Mouse (Mus musculus): ENCODE data around the gene Map3k7cl. TPM values are rescaled to one million over a fixed set of nuclear protein-coding genes. Genes with fewer than 3 reads are reported as not detected.

The Map3k7cl gene
- polyA plus RNA-seq, 1 experiment from 2014 or later, result not detected

DNA sequence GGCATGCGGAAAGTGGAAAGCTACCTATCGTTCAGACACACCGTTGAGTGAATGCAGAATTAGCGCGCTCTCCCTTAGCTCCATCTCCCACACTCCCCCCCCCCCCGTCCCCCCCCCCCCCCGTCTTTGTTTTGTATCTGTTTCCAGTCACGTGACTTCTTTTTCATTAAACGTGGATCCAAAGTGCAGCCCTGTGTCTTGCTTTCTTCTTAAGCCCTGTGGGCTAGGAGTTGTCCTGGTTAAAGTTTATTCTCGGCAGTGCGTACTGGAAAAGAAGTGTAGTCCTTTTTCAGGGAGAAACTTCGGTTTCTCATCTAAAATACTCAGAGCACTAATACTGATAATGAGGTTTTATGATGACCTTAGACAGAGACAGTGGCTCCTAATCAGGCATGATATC lies 42.0 kb downstream of the Map3k7cl start:
- no peak overlapping the region for H3K27ac ChIP-seq
- peaks cover 3% of the 10 kb centered on the region; the same call in 1 of the 2 replicates for H3K9me3 ChIP-seq (replicated peaks)
- no peak overlapping the region for H3K4me3 ChIP-seq
- H3K9ac ChIP-seq, result no peak overlapping the region
- peaks cover 12% of the 10 kb centered on the region; the same call in 1 of the 2 replicates for H3K4me1 ChIP-seq
- 80% methylated on average over 10 of the region's 12 CpGs for WGBS (ENCODE audit: insufficient replicate concordance)
- ATAC-seq, result no peak
- no peak overlapping the region for H3K4me2 ChIP-seq
- H3K27me3 ChIP-seq (replicated peaks), result no peaks in the 10 kb centered on the region
- no peaks in the 10 kb centered on the region for H3K36me3 ChIP-seq

DNA sequence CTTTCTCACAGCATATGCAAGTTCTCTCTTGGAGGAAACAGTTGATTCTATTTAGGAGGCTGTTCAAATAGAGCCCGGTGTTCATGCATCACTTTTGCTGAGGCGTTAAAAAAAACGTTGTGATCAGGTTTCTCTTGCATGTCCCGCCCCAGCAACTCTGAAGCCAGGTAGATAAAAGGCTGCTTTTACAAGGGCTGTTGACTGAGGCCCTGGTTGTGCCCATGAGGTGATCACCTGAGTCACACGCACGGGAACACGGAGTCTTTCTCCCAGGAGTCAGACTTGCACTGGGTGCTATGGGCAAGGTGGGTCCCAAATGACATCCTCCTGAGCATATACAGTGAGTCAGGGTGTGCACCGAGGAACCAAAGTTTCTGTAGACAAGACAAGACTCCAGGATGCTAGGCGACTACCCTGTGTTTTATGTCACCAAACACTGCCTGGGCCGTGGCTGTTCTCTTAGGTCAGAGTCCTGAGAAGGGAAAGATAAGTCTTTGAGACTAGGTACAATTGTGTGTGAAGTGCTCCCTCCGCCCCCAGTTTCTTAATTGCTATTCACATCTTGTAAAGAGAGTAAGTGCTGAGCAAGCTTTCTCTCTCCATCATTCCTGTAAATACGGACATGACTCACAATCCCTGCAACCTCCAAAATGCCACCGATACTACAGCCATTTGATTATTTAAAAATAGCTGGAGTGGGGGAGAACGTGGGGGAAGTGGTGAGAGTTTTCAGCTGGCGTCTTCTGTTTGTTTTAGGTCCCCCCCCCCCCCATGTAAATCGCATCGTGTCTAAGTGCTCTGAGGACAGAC lies 49.8 kb downstream of the Map3k7cl start:
- no peak for ATAC-seq
- H3K27me3 ChIP-seq (replicated peaks), result no peaks in the 10 kb centered on the region
- no peak overlapping the region for H3K4me3 ChIP-seq
- peaks cover 19% of the 10 kb centered on the region for H3K4me1 ChIP-seq
- no peaks in the 10 kb centered on the region for H3K9me3 ChIP-seq (replicated peaks)
- H3K36me3 ChIP-seq, result no peaks in the 10 kb centered on the region
- 58% methylated on average over 17 of the region's 17 CpGs for WGBS (ENCODE audit: insufficient replicate concordance)
- no peak overlapping the region for H3K9ac ChIP-seq
- no peak overlapping the region for H3K27ac ChIP-seq
- no peak overlapping the region for H3K4me2 ChIP-seq

DNA sequence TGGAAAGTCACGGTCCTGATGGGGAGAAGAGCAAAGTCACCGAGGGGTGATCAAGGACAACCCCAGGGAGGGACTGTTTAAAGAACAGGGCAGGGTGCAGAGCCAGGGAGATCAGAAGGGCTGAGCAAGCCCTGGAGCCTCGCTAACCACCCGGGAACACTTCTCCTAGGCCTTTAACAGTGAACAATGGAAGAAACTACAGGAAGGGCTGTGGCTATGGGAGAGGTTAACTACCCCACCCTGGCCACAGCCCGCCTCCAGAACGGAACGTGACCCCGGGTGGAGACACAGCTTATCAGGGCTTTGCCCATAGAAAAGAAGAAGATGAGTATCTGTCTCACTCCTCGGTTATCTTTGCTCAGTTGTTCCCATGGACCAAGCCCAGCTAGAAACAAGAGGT lies 50.9 kb downstream of the Map3k7cl start:
- no peaks in the 10 kb centered on the region for H3K36me3 ChIP-seq
- no peak for ATAC-seq
- H3K4me1 ChIP-seq, result peaks cover 14% of the 10 kb centered on the region; the same call in 1 of the 2 replicates
- no peak overlapping the region for H3K4me3 ChIP-seq
- H3K4me2 ChIP-seq, result no peak overlapping the region
- WGBS (ENCODE audit: insufficient replicate concordance), result 25% methylated on average over 9 of the region's 9 CpGs
- no peak overlapping the region for H3K27ac ChIP-seq
- no peaks in the 10 kb centered on the region for H3K27me3 ChIP-seq (replicated peaks)
- no peak overlapping the region for H3K9ac ChIP-seq
- no peaks in the 10 kb centered on the region for H3K9me3 ChIP-seq (replicated peaks)

DNA sequence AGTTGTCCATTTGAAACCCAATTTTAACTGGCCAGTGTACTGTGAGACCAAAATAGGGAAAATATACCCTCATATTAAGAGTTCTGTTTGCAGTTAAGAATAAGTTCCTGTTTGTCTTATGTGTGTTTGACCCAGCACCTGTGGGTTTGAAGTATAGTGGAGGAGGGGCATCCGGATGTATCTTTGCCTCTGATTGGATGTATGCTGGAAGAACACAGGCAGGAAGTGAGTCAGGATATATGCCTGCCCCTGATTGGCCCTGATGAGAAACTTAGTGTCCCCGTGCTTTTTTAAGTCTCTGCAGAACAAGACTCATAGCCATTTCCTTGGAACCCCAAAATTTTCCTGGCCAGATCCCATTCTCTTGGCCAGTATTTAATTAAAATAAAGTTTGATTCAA lies 51.8 kb downstream of the Map3k7cl start:
- H3K4me1 ChIP-seq, result peaks cover 14% of the 10 kb centered on the region; the same call in 1 of the 2 replicates
- 41% methylated on average over 2 of the region's 2 CpGs for WGBS (ENCODE audit: insufficient replicate concordance)
- no peaks in the 10 kb centered on the region for H3K36me3 ChIP-seq
- H3K4me2 ChIP-seq, result no peak overlapping the region
- no peak overlapping the region for H3K27ac ChIP-seq
- no peak overlapping the region for H3K4me3 ChIP-seq
- no peak for ATAC-seq
- H3K9me3 ChIP-seq (replicated peaks), result no peaks in the 10 kb centered on the region
- H3K9ac ChIP-seq, result no peak overlapping the region
- no peaks in the 10 kb centered on the region for H3K27me3 ChIP-seq (replicated peaks)

DNA sequence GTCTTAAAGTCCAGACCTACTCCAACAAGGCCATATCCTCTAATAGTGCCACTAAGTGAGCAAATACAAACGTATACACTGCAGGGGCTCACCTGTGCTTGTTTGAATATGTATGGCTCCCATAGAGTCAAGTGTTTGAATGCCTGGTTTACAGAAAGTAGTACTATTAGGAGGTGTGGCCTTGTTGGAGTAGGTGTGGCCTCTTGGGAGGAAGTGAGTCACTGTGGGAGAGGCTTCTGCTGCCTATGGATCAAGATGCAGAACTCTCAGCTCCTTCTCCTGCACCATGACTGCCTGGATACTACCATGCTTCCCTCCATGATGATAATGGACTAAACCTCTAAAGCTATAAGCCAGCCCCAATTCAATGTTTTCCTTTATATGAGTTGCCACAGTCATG lies 54.3 kb downstream of the Map3k7cl start:
- Histone ChIP-seq H3K4me3 (no peak overlapping the region), H3K4me2 (no peak overlapping the region), H3K9ac (no peak overlapping the region), H3K27me3 (replicated peaks) (no peaks in the 10 kb centered on the region), H3K9me3 (replicated peaks) (no peaks in the 10 kb centered on the region), H3K36me3 (no peaks in the 10 kb centered on the region), H3K4me1 (peaks cover 18% of the 10 kb centered on the region; the same call in 1 of the 2 replicates), H3K27ac (no peak overlapping the region)
- 71% methylated on average over 1 of the region's 1 CpGs for WGBS (ENCODE audit: insufficient replicate concordance)
- no peak for ATAC-seq

DNA sequence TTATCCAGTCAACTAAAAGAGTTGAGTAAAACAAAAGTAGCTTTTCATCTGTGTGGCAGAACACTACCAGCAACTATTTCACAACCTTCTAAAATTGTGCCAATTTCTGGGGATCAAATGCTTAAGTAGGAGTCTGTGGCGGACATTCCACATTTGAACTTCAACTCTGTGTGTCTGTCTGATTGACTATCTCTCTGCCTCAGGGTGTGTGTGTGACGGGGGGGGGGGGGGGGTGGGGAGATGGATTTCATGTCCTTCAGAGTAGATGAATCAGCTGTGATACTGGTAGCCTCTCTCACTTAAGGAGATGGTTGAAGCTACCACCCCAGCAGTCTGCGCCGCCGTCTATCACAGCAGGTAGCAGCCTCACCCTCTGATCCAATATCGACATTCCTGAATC lies 54.8 kb downstream of the Map3k7cl start:
- Histone ChIP-seq H3K36me3 (no peaks in the 10 kb centered on the region), H3K9ac (no peak overlapping the region), H3K27ac (no peak overlapping the region), H3K27me3 (replicated peaks) (no peaks in the 10 kb centered on the region), H3K4me3 (no peak overlapping the region), H3K4me2 (no peak overlapping the region), H3K9me3 (replicated peaks) (no peaks in the 10 kb centered on the region), H3K4me1 (peaks cover 18% of the 10 kb centered on the region; the same call in 1 of the 2 replicates)
- WGBS (ENCODE audit: insufficient replicate concordance), result 67% methylated on average over 6 of the region's 6 CpGs
- ATAC-seq, result peak; percentile 64

DNA sequence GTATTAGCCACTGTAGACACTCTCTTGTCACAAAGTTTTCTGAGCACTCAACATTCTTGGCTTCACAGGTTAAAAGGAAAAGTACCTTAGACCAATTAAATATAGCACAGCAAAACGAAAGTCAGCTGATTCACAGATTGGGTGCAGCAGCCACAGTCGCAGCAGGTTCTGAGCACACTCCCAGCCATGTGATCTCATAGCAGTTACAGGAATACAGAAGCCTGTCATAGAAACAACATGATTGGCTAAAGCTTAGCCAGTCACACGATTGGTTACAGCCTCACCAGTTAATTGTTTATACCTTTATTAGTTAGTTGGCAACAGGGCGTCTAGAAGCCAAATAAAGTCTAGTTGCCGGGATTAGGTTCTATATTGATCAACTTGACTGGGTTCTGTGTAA lies 57.0 kb downstream of the Map3k7cl start:
- no peak for ATAC-seq
- 71% methylated on average over 5 of the region's 5 CpGs for WGBS (ENCODE audit: insufficient replicate concordance)
- Histone ChIP-seq H3K36me3 (no peaks in the 10 kb centered on the region), H3K27me3 (replicated peaks) (no peaks in the 10 kb centered on the region), H3K4me2 (no peak overlapping the region), H3K9ac (no peak overlapping the region), H3K4me1 (peaks cover 12% of the 10 kb centered on the region; the same call in 1 of the 2 replicates), H3K9me3 (replicated peaks) (no peaks in the 10 kb centered on the region), H3K27ac (no peak overlapping the region), H3K4me3 (no peak overlapping the region)

DNA sequence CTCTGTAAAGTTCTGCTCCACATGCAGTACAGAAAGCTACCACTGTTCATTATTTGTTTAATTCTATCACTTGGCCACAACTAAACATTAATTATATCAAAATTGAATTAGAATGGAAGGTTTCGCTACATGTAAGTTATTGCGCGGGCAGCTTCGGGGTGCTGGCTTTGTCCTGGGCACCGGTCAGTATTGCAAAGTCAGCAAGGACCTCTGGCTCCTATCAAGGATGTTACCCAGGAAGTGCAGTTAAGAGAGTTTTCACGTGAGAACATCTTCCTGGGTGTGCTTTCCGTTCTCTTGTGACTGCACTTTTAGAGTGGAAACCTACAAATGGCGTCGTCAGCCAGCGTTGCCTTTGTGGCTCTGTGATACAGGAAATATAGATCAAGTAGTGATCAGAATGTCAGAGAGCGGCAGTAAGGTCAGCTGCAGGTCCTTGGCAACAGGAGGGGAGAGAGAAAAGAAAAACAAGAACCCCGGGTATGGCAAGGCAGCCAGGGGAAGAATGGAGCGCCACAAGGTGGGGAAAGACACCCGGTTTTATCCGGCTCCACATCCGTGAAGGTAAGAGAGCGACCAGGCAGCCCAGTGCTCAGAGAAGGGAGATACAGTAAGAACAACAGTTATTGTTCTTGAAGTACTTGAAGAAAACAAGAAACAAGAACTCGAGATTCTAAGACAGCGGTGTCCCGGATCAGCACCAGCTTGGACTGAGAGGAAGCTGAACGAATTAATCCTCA lies 57.6 kb downstream of the Map3k7cl start:
- Histone ChIP-seq H3K4me1 (peaks cover 12% of the 10 kb centered on the region; the same call in 1 of the 2 replicates), H3K9me3 (replicated peaks) (no peaks in the 10 kb centered on the region), H3K36me3 (no peaks in the 10 kb centered on the region), H3K4me3 (no peak overlapping the region), H3K4me2 (no peak overlapping the region), H3K27ac (no peak overlapping the region), H3K27me3 (replicated peaks) (no peaks in the 10 kb centered on the region), H3K9ac (no peak overlapping the region)
- WGBS (ENCODE audit: insufficient replicate concordance), result 74% methylated on average over 21 of the region's 21 CpGs
- no peak for ATAC-seq

DNA sequence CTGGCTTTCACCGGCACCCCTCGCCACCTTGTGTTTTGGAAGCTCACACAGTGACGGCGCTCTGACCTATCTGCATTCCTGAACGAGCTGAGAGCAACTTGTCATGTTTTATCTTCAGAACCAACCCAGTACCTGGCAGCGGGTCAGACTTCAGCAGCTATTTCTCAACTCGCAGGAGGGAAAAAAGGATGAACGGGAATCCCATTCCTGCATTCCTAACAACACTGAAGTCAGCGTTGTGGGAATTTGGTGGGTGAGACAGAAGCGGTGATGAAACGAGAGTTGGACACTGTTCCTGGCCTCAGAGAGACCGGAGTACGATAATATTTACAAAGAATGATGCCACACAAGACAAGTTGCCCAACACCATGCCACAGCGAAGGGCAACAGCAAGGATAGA lies 58.3 kb downstream of the Map3k7cl start:
- Histone ChIP-seq H3K27me3 (replicated peaks) (no peaks in the 10 kb centered on the region), H3K27ac (no peak overlapping the region), H3K4me2 (no peak overlapping the region), H3K9ac (no peak overlapping the region), H3K4me3 (no peak overlapping the region), H3K4me1 (peaks cover 12% of the 10 kb centered on the region; the same call in 1 of the 2 replicates), H3K36me3 (no peaks in the 10 kb centered on the region), H3K9me3 (replicated peaks) (no peaks in the 10 kb centered on the region)
- no peak for ATAC-seq
- 72% methylated on average over 14 of the region's 14 CpGs for WGBS (ENCODE audit: insufficient replicate concordance)

DNA sequence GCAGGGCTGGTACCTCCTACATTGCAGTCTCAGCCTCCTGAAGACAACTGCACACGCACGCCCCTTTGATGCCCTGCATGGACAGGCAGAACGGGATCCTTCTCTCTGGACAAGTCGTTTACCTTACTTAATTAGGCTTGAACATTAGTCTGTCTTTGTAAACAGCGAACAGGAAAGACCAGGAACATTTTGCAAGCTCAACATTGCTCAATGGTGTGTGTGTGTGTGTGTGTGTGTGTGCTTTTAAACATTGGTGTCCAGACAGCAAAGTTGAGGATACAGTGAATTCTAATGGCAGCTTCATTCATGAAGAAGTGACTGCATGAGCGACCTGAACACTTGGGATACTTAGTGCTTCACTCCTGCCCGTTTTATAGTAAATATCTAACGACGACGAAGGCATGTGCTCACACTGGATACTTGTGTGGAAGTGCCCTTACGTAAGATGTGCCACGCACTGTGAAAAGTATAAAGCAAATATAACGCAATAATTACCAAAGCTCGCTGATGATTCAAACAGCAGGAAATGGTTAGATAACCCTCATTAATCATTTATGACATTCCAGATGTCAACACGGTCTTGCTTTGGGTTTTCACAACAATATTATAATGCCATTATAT lies 59.2 kb downstream of the Map3k7cl start:
- no peaks in the 10 kb centered on the region for H3K27me3 ChIP-seq (replicated peaks)
- H3K9me3 ChIP-seq (replicated peaks), result no peaks in the 10 kb centered on the region
- no peaks in the 10 kb centered on the region for H3K36me3 ChIP-seq
- H3K4me2 ChIP-seq, result no peak overlapping the region
- no peak overlapping the region for H3K9ac ChIP-seq
- ATAC-seq, result no peak
- H3K4me3 ChIP-seq, result no peak overlapping the region
- no peak overlapping the region for H3K27ac ChIP-seq
- WGBS (ENCODE audit: insufficient replicate concordance), result 71% methylated on average over 15 of the region's 15 CpGs
- peaks cover 12% of the 10 kb centered on the region; the same call in 1 of the 2 replicates for H3K4me1 ChIP-seq

DNA sequence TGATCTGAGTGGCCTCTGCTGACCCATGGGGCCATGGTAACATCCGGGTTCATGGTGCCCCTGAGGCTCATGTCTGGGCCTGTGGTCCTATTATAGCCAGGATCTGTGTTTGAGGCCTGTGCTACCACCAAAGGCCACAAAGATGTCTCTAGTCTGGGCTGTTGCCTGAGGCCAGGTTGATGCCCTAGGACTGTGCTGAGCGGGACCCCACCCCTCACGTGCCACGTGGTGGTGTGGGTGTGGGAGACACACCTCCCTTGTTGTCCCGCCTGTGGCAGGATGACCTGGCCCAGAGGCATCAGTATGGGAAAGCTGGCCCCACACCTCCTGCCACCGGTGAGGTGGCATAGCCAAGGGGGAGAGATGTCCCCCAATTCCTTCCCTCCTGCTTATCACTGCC lies 64.2 kb downstream of the Map3k7cl start:
- Histone ChIP-seq H3K27me3 (replicated peaks) (no peaks in the 10 kb centered on the region), H3K4me1 (no peaks in the 10 kb centered on the region), H3K4me2 (no peak overlapping the region), H3K27ac (no peak overlapping the region), H3K9me3 (replicated peaks) (0 out of 2 replicates have a peak, but pooled peaks cover 5% of the 10 kb centered on the region), H3K36me3 (no peaks in the 10 kb centered on the region), H3K9ac (no peak overlapping the region), H3K4me3 (no peak overlapping the region)
- ATAC-seq, result no peak
- WGBS (ENCODE audit: insufficient replicate concordance), result 71% methylated on average over 6 of the region's 6 CpGs

DNA sequence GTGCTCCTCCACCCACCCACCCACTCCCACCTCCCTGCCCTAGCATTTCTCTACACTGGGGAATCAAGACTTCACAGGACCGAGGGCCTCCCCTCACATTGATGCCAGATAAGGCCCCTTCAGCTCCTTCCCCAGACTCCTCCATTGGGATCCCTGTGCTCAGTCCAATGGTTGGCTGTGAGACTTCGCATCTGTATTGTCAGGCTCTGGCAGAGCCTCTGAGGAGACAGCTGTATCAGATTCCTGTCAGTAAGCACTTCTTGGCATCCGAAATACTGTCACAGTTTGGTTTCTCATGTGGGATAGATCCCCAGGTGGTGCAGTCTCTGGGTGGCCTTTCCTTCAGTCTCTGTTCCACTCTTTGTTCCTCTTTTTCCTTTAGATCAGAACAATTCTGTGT lies 68.1 kb downstream of the Map3k7cl start:
- peaks cover 15% of the 10 kb centered on the region for H3K9me3 ChIP-seq (replicated peaks)
- no peak overlapping the region for H3K27ac ChIP-seq
- H3K4me2 ChIP-seq, result no peak overlapping the region
- H3K4me3 ChIP-seq, result no peak overlapping the region
- 76% methylated on average over 3 of the region's 3 CpGs for WGBS (ENCODE audit: insufficient replicate concordance)
- no peak overlapping the region for H3K9ac ChIP-seq
- no peaks in the 10 kb centered on the region for H3K4me1 ChIP-seq
- no peak for ATAC-seq
- no peaks in the 10 kb centered on the region for H3K27me3 ChIP-seq (replicated peaks)
- H3K36me3 ChIP-seq, result no peaks in the 10 kb centered on the region
